Mouse (Mus musculus): ENCODE measurements around the gene Ndufa1. TPM values are rescaled to one million over a fixed set of nuclear protein-coding genes. Genes with fewer than 3 reads are reported as not detected.
"Not testable (repeated sequence)": the region's sequence is repeated elsewhere in the genome, so short reads cannot be mapped to it uniquely, and the experiment has no call there.

The Ndufa1 gene
- polyA plus RNA-seq, 1 experiment from 2014 or later = 661 TPM

- Histone ChIP-seq H3K36me3 (peaks cover 14% of the 10 kb centered on the region), H3K9me3 (no peaks in the 10 kb centered on the region), H3K27ac (replicated peaks) (no peak overlapping the region), H3K9ac (no peak overlapping the region), H3K4me3 (no peak overlapping the region), H3K4me1 (replicated peaks) (no peaks in the 10 kb centered on the region), H3K4me2 (no peak overlapping the region), H3K27me3 (no peaks in the 10 kb centered on the region)
- ATAC-seq (ENCODE audit: low read depth) = no peak
- 98% methylated on average over 2 of the region's 2 CpGs for WGBS
Observed at GRCm38 (mm10) chrX:37144954-37145353, 46.0 kb downstream of the Ndufa1 start.

GRCm38 (mm10) chrX:37144498-37144897, 46.5 kb downstream of the Ndufa1 start:
- not testable (repeated sequence) for H3K9me3 ChIP-seq; ATAC-seq (ENCODE audit: low read depth); H3K27ac ChIP-seq (replicated peaks); H3K4me2 ChIP-seq; H3K9ac ChIP-seq; H3K4me3 ChIP-seq; H3K4me1 ChIP-seq (replicated peaks); H3K27me3 ChIP-seq
- H3K36me3 ChIP-seq = peaks cover 14% of the 10 kb centered on the region
- WGBS = 65% methylated on average over 2 of the region's 4 CpGs

- H3K36me3 ChIP-seq = peaks cover 25% of the 10 kb centered on the region
- no peak overlapping the region for H3K27ac ChIP-seq (replicated peaks)
- ATAC-seq (ENCODE audit: low read depth) = no peak
- H3K27me3 ChIP-seq = no peaks in the 10 kb centered on the region
- WGBS = 84% methylated on average over 3 of the region's 3 CpGs
- H3K9me3 ChIP-seq = no peaks in the 10 kb centered on the region
- H3K4me3 ChIP-seq = no peak overlapping the region
- H3K9ac ChIP-seq = no peak overlapping the region
- H3K4me2 ChIP-seq = no peak overlapping the region
- no peaks in the 10 kb centered on the region for H3K4me1 ChIP-seq (replicated peaks)
Observed at GRCm38 (mm10) chrX:37141732-37142131, 49.2 kb downstream of the Ndufa1 start.

Other genes with a start within 250 kb of the Ndufa1 start
- 77.9 and 85.3 TPM in 2 replicates for gene Sept6, start 199.4 kb downstream of the Ndufa1 start, polyA plus RNA-seq (2015; fragmentation: Nextera tagmentation; extraction: Ambion mirVana)
- gene Sowahd, start 142.3 kb downstream of the Ndufa1 start, polyA plus RNA-seq (2015; fragmentation: Nextera tagmentation; extraction: Ambion mirVana) = 0.15 TPM in 1 of 2 replicates, not detected in the other
- gene Rpl39, start 105.8 kb downstream of the Ndufa1 start, polyA plus RNA-seq (2015; fragmentation: Nextera tagmentation; extraction: Ambion mirVana) = 319 and 363 TPM in 2 replicates
- 28.8 and 33.6 TPM in 2 replicates for gene Upf3b, start 80.8 kb downstream of the Ndufa1 start, polyA plus RNA-seq (2015; fragmentation: Nextera tagmentation; extraction: Ambion mirVana)
- gene Nkap, start 64.4 kb downstream of the Ndufa1 start, polyA plus RNA-seq (2015; fragmentation: Nextera tagmentation; extraction: Ambion mirVana) = 22.8 and 23.0 TPM in 2 replicates
- 0.21 and 0.43 TPM in 2 replicates for gene Akap14, start 22.3 kb downstream of the Ndufa1 start, polyA plus RNA-seq (2015; fragmentation: Nextera tagmentation; extraction: Ambion mirVana)
- gene Rnf113a1, start 82 bp upstream of the Ndufa1 start, polyA plus RNA-seq (2015; fragmentation: Nextera tagmentation; extraction: Ambion mirVana) = 18.9 and 20.0 TPM in 2 replicates
- not detected in 2 replicates for gene Gm9, start 19.9 kb upstream of the Ndufa1 start, polyA plus RNA-seq (2015; fragmentation: Nextera tagmentation; extraction: Ambion mirVana)
- gene Rhox1, start 31.1 kb upstream of the Ndufa1 start, polyA plus RNA-seq (2015; fragmentation: Nextera tagmentation; extraction: Ambion mirVana) = not detected in 2 replicates
- gene Rhox2a, start 53.8 kb upstream of the Ndufa1 start, polyA plus RNA-seq (2015; fragmentation: Nextera tagmentation; extraction: Ambion mirVana) = not detected in 2 replicates
- gene Rhox3a, start 58.8 kb upstream of the Ndufa1 start, polyA plus RNA-seq (2015; fragmentation: Nextera tagmentation; extraction: Ambion mirVana) = not detected in 2 replicates
- not detected in 2 replicates for gene Rhox4a, start 74.2 kb upstream of the Ndufa1 start, polyA plus RNA-seq (2015; fragmentation: Nextera tagmentation; extraction: Ambion mirVana)
- gene Rhox3a2, start 188.9 kb upstream of the Ndufa1 start, polyA plus RNA-seq (2015; fragmentation: Nextera tagmentation; extraction: Ambion mirVana) = not detected in 2 replicates
- gene Rhox4a2, start 199.7 kb upstream of the Ndufa1 start, polyA plus RNA-seq (2015; fragmentation: Nextera tagmentation; extraction: Ambion mirVana) = not detected in 2 replicates
- not detected in 2 replicates for gene Rhox2b, start 220.9 kb upstream of the Ndufa1 start, polyA plus RNA-seq (2015; fragmentation: Nextera tagmentation; extraction: Ambion mirVana)
- gene Rhox4b, start 241.3 kb upstream of the Ndufa1 start, polyA plus RNA-seq (2015; fragmentation: Nextera tagmentation; extraction: Ambion mirVana) = not detected in 2 replicates